Comparison of ENCODE assay signal across 7 mouse cellular contexts in the genomic region with DNA sequence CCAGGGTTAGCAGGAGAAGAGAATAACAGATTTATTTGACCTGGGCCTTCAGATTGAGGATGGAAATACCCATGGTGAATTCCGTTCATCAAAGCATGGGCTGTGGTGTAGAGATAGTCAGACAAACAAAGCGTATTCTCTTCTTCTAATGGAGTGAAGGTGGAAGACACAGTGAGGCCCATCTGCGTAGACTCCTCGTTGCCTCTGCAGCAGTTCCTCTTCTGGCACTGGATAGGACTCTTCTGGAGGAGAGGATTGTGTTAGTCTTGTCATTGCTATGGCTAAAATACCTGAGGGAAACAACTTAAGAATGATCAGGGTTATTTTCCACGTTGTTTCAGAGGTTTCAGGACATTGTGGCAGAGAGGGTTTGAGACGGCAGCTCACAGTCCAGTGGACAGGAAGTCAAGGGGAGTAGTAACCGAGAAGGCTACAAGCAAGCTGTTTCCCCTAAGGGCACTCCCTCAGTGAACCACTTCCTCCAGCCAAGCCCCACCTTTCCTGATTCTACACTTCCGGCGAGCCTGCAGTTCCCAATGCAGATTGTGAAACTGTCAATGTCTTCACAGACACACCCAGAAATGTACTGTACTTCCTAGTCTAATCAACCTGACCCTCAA. TPM values are rescaled to one million over a fixed set of nuclear protein-coding genes. Genes with fewer than 3 reads are reported as not detected.
DNase-seq lines count a peak whose midpoint lies in the region; ATAC-seq and TF ChIP-seq lines count a peak whose summit lies in the region.

No protein-coding gene starts in this region.

- peak in 1 of 2 experiments; percentile 66; a peak in 2 of 4 replicates for TF ChIP-seq POLR2A in MEL (IDR thresholded peaks at IDR 0.05; ENCODE audit: control insufficient read depth in 1 of 2, insufficient read depth in 1 of 2, low read depth in 1 of 2, low read length in 2 of 2, poor library complexity in 1 of 2)

- H3K4me1 ChIP-seq in MEL (ENCODE audit: control insufficient read depth in 1 of 2, insufficient read depth in 2 of 2, low read length in 2 of 2) = peaks cover 0 to 14% of the 10 kb centered on the region in 2 experiments; a peak in 3 of 4 replicates
- peaks cover 2% of the 10 kb centered on the region in 2 experiments; a peak in 2 of 4 replicates for H3K4me1 ChIP-seq in liver, embryonic 14.5 days (replicated peaks; ENCODE audit: control insufficient read depth in 2 of 2, insufficient read depth in 2 of 2, low read length in 1 of 2)

- no peak for TF ChIP-seq EP300 in MEL (IDR thresholded peaks at IDR 0.05; ENCODE audit: low read depth in 1 of 2, low read length in 2 of 2)
- no peak for TF ChIP-seq EP300 in liver, embryonic 14.5 days (IDR thresholded peaks at IDR 0.05; ENCODE audit: low read depth)

- no peaks in the 10 kb centered on the region for H3K27me3 ChIP-seq in MEL (ENCODE audit: control insufficient read depth in 1 of 2, insufficient read depth in 2 of 2, low read length in 2 of 2)
- no peaks in the 10 kb centered on the region for H3K27me3 ChIP-seq in liver, embryonic 14.5 days (ENCODE audit: control insufficient read depth, insufficient read depth, low read length)

- H3K9ac ChIP-seq in MEL (ENCODE audit: control insufficient read depth, low read depth, low read length, poor library complexity, severe bottlenecking) = peak overlapping the region; percentile 13
- H3K9ac ChIP-seq in liver, embryonic 14.5 days (replicated peaks) = no peak overlapping the region

- no peak for TF ChIP-seq RAD21 in MEL (IDR thresholded peaks at IDR 0.05; ENCODE audit: low read depth, low read length)

- WGBS in liver, embryonic 14.5 days (ENCODE audit: insufficient replicate concordance) = 21% methylated on average over 9 of the region's 9 CpGs

- H3K4me3 ChIP-seq in MEL (ENCODE audit: control insufficient read depth in 1 of 2, insufficient read depth in 1 of 2, low read depth in 2 of 2, low read length in 2 of 2) = peak overlapping the region in 1 of 2 experiments; percentile 8; a peak in 1 of 4 replicates
- H3K4me3 ChIP-seq in liver, embryonic 14.5 days (ENCODE audit: insufficient read depth in 1 of 2, low read depth in 2 of 2, low read length in 2 of 2) = no peak overlapping the region

- DNase-seq in CD8-positive naive resting alpha-beta T cell, adult 2 months (ENCODE audit: low read depth in 2 of 2, low spot score in 2 of 2) = peak; percentile 24 to 43
- peak; percentile 77 for DNase-seq in MEL (ENCODE audit: low read depth, low spot score)
- peak; percentile 50 for DNase-seq in heart, postnatal 25 days (ENCODE audit: low spot score)
- DNase-seq in liver, embryonic 14.5 days (ENCODE audit: low read depth in 3 of 3, low spot score in 3 of 3) = no peak
- peak; percentile 38 to 72 for DNase-seq in spleen, postnatal 10 days (ENCODE audit: low spot score in 2 of 2)
- DNase-seq in neural tube, embryonic 10.5 days (ENCODE audit: extremely low spot score, low spot score) = no peak
- no peak for DNase-seq in left cerebral cortex, adult 18-20 months (ENCODE audit: low spot score in 2 of 2)

- ATAC-seq in liver, embryonic 14.5 days (ENCODE audit: insufficient read depth) = peak; percentile 58; the same call in 1 of the 2 replicates

- H3K27ac ChIP-seq in MEL (ENCODE audit: control insufficient read depth, low read depth, low read length) = peak overlapping the region; percentile 72
- peak overlapping the region; percentile 22; the same call in 1 of the 2 replicates for H3K27ac ChIP-seq in liver, embryonic 14.5 days

- H3K9me3 ChIP-seq in MEL (replicated peaks; ENCODE audit: insufficient read depth, low read length) = no peaks in the 10 kb centered on the region
- H3K9me3 ChIP-seq in liver, embryonic 14.5 days (ENCODE audit: control insufficient read depth, low read length) = no peaks in the 10 kb centered on the region

- H3K36me3 ChIP-seq in MEL (ENCODE audit: control insufficient read depth in 1 of 2, insufficient read depth in 2 of 2, low read length in 2 of 2) = peaks cover 7 to 13% of the 10 kb centered on the region in 2 experiments
- peaks cover 19% of the 10 kb centered on the region for H3K36me3 ChIP-seq in liver, embryonic 14.5 days (replicated peaks; ENCODE audit: control insufficient read depth, insufficient read depth, low read depth)

- no peak for TF ChIP-seq CTCF in MEL (IDR thresholded peaks at IDR 0.05 in 2 of 3, conservative IDR thresholded peaks at IDR 0.05 in 1 of 3; ENCODE audit: control insufficient read depth in 1 of 3, insufficient read depth in 1 of 3, low read depth in 2 of 3, low read length in 3 of 3, poor library complexity in 1 of 3, severe bottlenecking in 1 of 3)
- no peak for TF ChIP-seq CTCF in liver, embryonic 14.5 days (IDR thresholded peaks at IDR 0.05; ENCODE audit: low read depth)

- H3K4me2 ChIP-seq in liver, embryonic 14.5 days (ENCODE audit: low read depth) = peak overlapping the region; percentile 42

- intact Hi-C loops in heart, postnatal 25 days (cut with DNase I) = no loop called here

- H3K79me2 ChIP-seq in MEL (ENCODE audit: control insufficient read depth, insufficient read depth, low read length, poor library complexity) = 0 out of 2 replicates have a peak, but pooled peaks cover 4% of the 10 kb centered on the region

TF ChIP-seq in MEL, 35 proteins besides CTCF, POLR2A, EP300 and RAD21 (continues in another document):
- no peak for TF ChIP-seq ZNF384 (IDR thresholded peaks at IDR 0.05; ENCODE audit: low read depth, low read length)
- TF ChIP-seq NRF1 (IDR thresholded peaks at IDR 0.05; ENCODE audit: insufficient read depth, low read depth, low read length, poor library complexity, severe bottlenecking) = no peak
- TF ChIP-seq MEF2A (IDR thresholded peaks at IDR 0.05; ENCODE audit: extremely low read depth, insufficient replicate concordance, low read depth, low read length, poor library complexity, severe bottlenecking) = no peak
- TF ChIP-seq MAFK (IDR thresholded peaks at IDR 0.05; ENCODE audit: borderline replicate concordance, low read depth, low read length) = no peak
- TF ChIP-seq POLR2AphosphoS2 (IDR thresholded peaks at IDR 0.05; ENCODE audit: low read length) = no peak
- TF ChIP-seq ETS1 (IDR thresholded peaks at IDR 0.05; ENCODE audit: low read depth, low read length) = no peak
- TF ChIP-seq POLR2AphosphoS5 (IDR thresholded peaks at IDR 0.05; ENCODE audit: borderline replicate concordance, low read depth, low read length) = no peak
- TF ChIP-seq GATA1 (IDR thresholded peaks at IDR 0.05; ENCODE audit: low read depth, low read length) = no peak
- no peak for TF ChIP-seq ZKSCAN1 (IDR thresholded peaks at IDR 0.05; ENCODE audit: low read depth, low read length)
- TF ChIP-seq USF2 (IDR thresholded peaks at IDR 0.05; ENCODE audit: borderline replicate concordance in 1 of 2, insufficient read depth in 1 of 2, low read depth in 1 of 2, low read length in 2 of 2) = no peak
- no peak for TF ChIP-seq MYB (IDR thresholded peaks at IDR 0.05; ENCODE audit: low read depth, low read length)
- TF ChIP-seq TBP (IDR thresholded peaks at IDR 0.05; ENCODE audit: low read depth, low read length) = peak; percentile 71
- no peak for TF ChIP-seq ZMIZ1 (IDR thresholded peaks at IDR 0.05; ENCODE audit: low read depth, low read length)
- TF ChIP-seq NELFE (IDR thresholded peaks at IDR 0.05; ENCODE audit: low read depth, low read length) = no peak
- TF ChIP-seq MAZ (IDR thresholded peaks at IDR 0.05; ENCODE audit: low read depth, low read length) = no peak
- no peak for TF ChIP-seq CHD2 (IDR thresholded peaks at IDR 0.05; ENCODE audit: low read length)

RNA-seq across cellular contexts. Expression of gene Gm20695, which starts 10.8 kb away (rescaled TPM):
- 0.52 and 0.62 TPM in 2 replicates for total RNA-seq in MEL (2012; rRNA removed)
- polyA plus RNA-seq in MEL (2012; ENCODE audit: insufficient read depth in 1 of 2, insufficient read length in 2 of 2, low read depth in 1 of 2, low replicate concordance in 2 of 2, missing spikeins in 1 of 2) = not detected
- total RNA-seq in heart, postnatal 25 days (2021) = not detected
- 0.17 and 0.26 TPM in 2 replicates for polyA plus RNA-seq in liver, embryonic 14.5 days (2012; rRNA removed)
- polyA plus RNA-seq in liver, embryonic 14.5 days (2014; fragmentation: Nextera tagmentation; extraction: Ambion mirVana) = 0.46 and 0.75 TPM in 2 replicates
- total RNA-seq in left cerebral cortex, adult 18-20 months (2021) = not detected

RNA-seq across cellular contexts. Expression of gene Zfp597, which starts 10.9 kb away (rescaled TPM):
- 8.4 and 10.1 TPM in 2 replicates for total RNA-seq in MEL (2012; rRNA removed)
- 1 to 10 TPM in 1 of 2 experiments, not detected in 1; 6.9 TPM for polyA plus RNA-seq in MEL (2012; ENCODE audit: insufficient read depth in 1 of 2, insufficient read length in 2 of 2, low read depth in 1 of 2, low replicate concordance in 2 of 2, missing spikeins in 1 of 2)
- total RNA-seq in heart, postnatal 25 days (2021) = 10 to 100 TPM in 1 of 2 experiments, 1 to 10 TPM in 1; 9.6 to 13.5 TPM
- polyA plus RNA-seq in liver, embryonic 14.5 days (2012; rRNA removed) = 1.6 and 2.0 TPM in 2 replicates
- polyA plus RNA-seq in liver, embryonic 14.5 days (2014; fragmentation: Nextera tagmentation; extraction: Ambion mirVana) = 1.4 and 2.0 TPM in 2 replicates
- total RNA-seq in left cerebral cortex, adult 18-20 months (2021) = 10 to 100 TPM; 27.0 to 27.4 TPM

RNA-seq across cellular contexts. Expression of gene 1700037C18Rik, which starts 13.2 kb away (rescaled TPM):
- total RNA-seq in MEL (2012; rRNA removed) = 3.5 and 4.2 TPM in 2 replicates
- polyA plus RNA-seq in MEL (2012; ENCODE audit: insufficient read depth in 1 of 2, insufficient read length in 2 of 2, low read depth in 1 of 2, low replicate concordance in 2 of 2, missing spikeins in 1 of 2) = 1 to 10 TPM in 1 of 2 experiments, not detected in 1; 7.2 TPM
- 1 to 10 TPM; 3.0 to 3.7 TPM for total RNA-seq in heart, postnatal 25 days (2021)
- 0.75 and 1.4 TPM in 2 replicates for polyA plus RNA-seq in liver, embryonic 14.5 days (2012; rRNA removed)
- polyA plus RNA-seq in liver, embryonic 14.5 days (2014; fragmentation: Nextera tagmentation; extraction: Ambion mirVana) = 1.6 and 2.4 TPM in 2 replicates
- total RNA-seq in left cerebral cortex, adult 18-20 months (2021) = 1 to 10 TPM; 5.6 to 7.8 TPM

RNA-seq across cellular contexts. Expression of gene Cluap1, which starts 13.3 kb away (rescaled TPM):
- total RNA-seq in MEL (2012; rRNA removed) = 26.3 and 28.9 TPM in 2 replicates
- 10 to 100 TPM in 1 of 2 experiments, not detected in 1; 30.7 TPM for polyA plus RNA-seq in MEL (2012; ENCODE audit: insufficient read depth in 1 of 2, insufficient read length in 2 of 2, low read depth in 1 of 2, low replicate concordance in 2 of 2, missing spikeins in 1 of 2)
- total RNA-seq in heart, postnatal 25 days (2021) = 10 to 100 TPM in 1 of 2 experiments, 1 to 10 TPM in 1; 9.1 to 11.8 TPM
- 2.5 and 5.6 TPM in 2 replicates for polyA plus RNA-seq in liver, embryonic 14.5 days (2012; rRNA removed)
- polyA plus RNA-seq in liver, embryonic 14.5 days (2014; fragmentation: Nextera tagmentation; extraction: Ambion mirVana) = 8.4 and 9.2 TPM in 2 replicates
- 10 to 100 TPM; 28.2 to 29.3 TPM for total RNA-seq in left cerebral cortex, adult 18-20 months (2021)

RNA-seq across cellular contexts. Expression of gene Naa60, which starts 23.1 kb away (rescaled TPM):
- 26.9 and 28.0 TPM in 2 replicates for total RNA-seq in MEL (2012; rRNA removed)
- polyA plus RNA-seq in MEL (2012; ENCODE audit: insufficient read depth in 1 of 2, insufficient read length in 2 of 2, low read depth in 1 of 2, low replicate concordance in 2 of 2, missing spikeins in 1 of 2) = 10 to 100 TPM in 1 of 2 experiments, not detected in 1; 67.5 TPM
- total RNA-seq in heart, postnatal 25 days (2021) = 10 to 100 TPM; 47.9 to 53.7 TPM
- 14.9 and 15.5 TPM in 2 replicates for polyA plus RNA-seq in liver, embryonic 14.5 days (2012; rRNA removed)
- 19.3 and 20.4 TPM in 2 replicates for polyA plus RNA-seq in liver, embryonic 14.5 days (2014; fragmentation: Nextera tagmentation; extraction: Ambion mirVana)
- total RNA-seq in left cerebral cortex, adult 18-20 months (2021) = 100 to 1,000 TPM; 113 to 116 TPM

Comparison
In these comparisons a context has a peak if more than half of its experiments do, and no peak if none do; other contexts are left out.
1. DNase-seq: peak in CD8-positive naive resting alpha-beta T cell, adult 2 months (2 of 2), MEL (single experiment), heart, postnatal 25 days (single experiment) and spleen, postnatal 10 days (2 of 2); none in liver, embryonic 14.5 days (0 of 3), neural tube, embryonic 10.5 days (single experiment) and left cerebral cortex, adult 18-20 months (0 of 2).